Mouse (Mus musculus): ENCODE data around the gene Ripor1.
"Not testable (repeated sequence)": the region's sequence is repeated elsewhere in the genome, so short reads cannot be mapped to it uniquely, and the experiment has no call there.

Gene Ripor1

GRCm38 (mm10) chr8:105604804-105605381 is at the start of gene Ripor1:
Gene Ripor1, plus strand, starts transcription at chr8:105605255.
- DNase-seq (ENCODE audit: low read depth, low spot score): peak; percentile 91

- no peak for DNase-seq (ENCODE audit: low read depth, low spot score)
Measured at GRCm38 (mm10) chr8:105562863-105563262, 42.2 kb upstream of the Ripor1 start.

- DNase-seq (ENCODE audit: low read depth, low spot score): no peak
Measured at GRCm38 (mm10) chr8:105563871-105564270, 41.2 kb upstream of the Ripor1 start.

- DNase-seq (ENCODE audit: low read depth, low spot score): not testable (repeated sequence)
Measured at GRCm38 (mm10) chr8:105564573-105565229, 40.4 kb upstream of the Ripor1 start.

- DNase-seq (ENCODE audit: low read depth, low spot score): peak; percentile 25
Measured at GRCm38 (mm10) chr8:105565401-105565881, 39.6 kb upstream of the Ripor1 start.

GRCm38 (mm10) chr8:105565952-105566702 is 38.9 kb upstream of the Ripor1 start, which contains the start of gene Atp6v0d1:
Gene Atp6v0d1, minus strand, starts transcription at chr8:105566047.
- DNase-seq (ENCODE audit: low read depth, low spot score): peak; percentile 100

GRCm38 (mm10) chr8:105566703-105567595 is 38.1 kb upstream of the Ripor1 start:
- peak; percentile 49 for DNase-seq (ENCODE audit: low read depth, low spot score)

GRCm38 (mm10) chr8:105571810-105572209 is 33.2 kb upstream of the Ripor1 start:
- no peak for DNase-seq (ENCODE audit: low read depth, low spot score)

GRCm38 (mm10) chr8:105573427-105573826 is 31.6 kb upstream of the Ripor1 start:
- DNase-seq (ENCODE audit: low read depth, low spot score): no peak

GRCm38 (mm10) chr8:105574741-105575140 is 30.3 kb upstream of the Ripor1 start:
- peak; percentile 89 for DNase-seq (ENCODE audit: low read depth, low spot score)

GRCm38 (mm10) chr8:105575538-105575937 is 29.5 kb upstream of the Ripor1 start:
- no peak for DNase-seq (ENCODE audit: low read depth, low spot score)

- peak; percentile 52 for DNase-seq (ENCODE audit: low read depth, low spot score)
Measured at GRCm38 (mm10) chr8:105579719-105580118, 25.3 kb upstream of the Ripor1 start.

- no peak for DNase-seq (ENCODE audit: low read depth, low spot score)
Measured at GRCm38 (mm10) chr8:105592431-105592830, 12.6 kb upstream of the Ripor1 start.

GRCm38 (mm10) chr8:105593859-105594258 is 11.2 kb upstream of the Ripor1 start:
- DNase-seq (ENCODE audit: low read depth, low spot score): no peak

GRCm38 (mm10) chr8:105594451-105595242 is 10.4 kb upstream of the Ripor1 start:
- no peak for DNase-seq (ENCODE audit: low read depth, low spot score)

GRCm38 (mm10) chr8:105596362-105597034 is 8.6 kb upstream of the Ripor1 start:
- peak; percentile 88 for DNase-seq (ENCODE audit: low read depth, low spot score)

- no peak for DNase-seq (ENCODE audit: low read depth, low spot score)
Measured at GRCm38 (mm10) chr8:105598777-105599176, 6.3 kb upstream of the Ripor1 start.

GRCm38 (mm10) chr8:105601301-105601700 is 3.8 kb upstream of the Ripor1 start:
- no peak for DNase-seq (ENCODE audit: low read depth, low spot score)

- DNase-seq (ENCODE audit: low read depth, low spot score): not testable (repeated sequence)
Measured at GRCm38 (mm10) chr8:105602540-105602939, 2.5 kb upstream of the Ripor1 start.

All from ES-CJ7 (cell line).